Mouse (Mus musculus): Measurements from ENCODE around the gene Tmem11. TPM values are rescaled to one million over a fixed set of nuclear protein-coding genes. Genes with fewer than 3 reads are reported as not detected.
"Not testable (repeated sequence)": the region's sequence is repeated elsewhere in the genome, so short reads cannot be mapped to it uniquely, and the experiment has no call there.

Tmem11 gene
- polyA plus RNA-seq, 1 experiment from 2014 or later, result 53.9 TPM

GRCm38 (mm10) chr11:60886986-60887385 is 7.9 kb upstream of the Tmem11 start:
- ATAC-seq (ENCODE audit: insufficient number of reproducible peaks, low FRiP score), result not testable (repeated sequence)
- H3K27ac ChIP-seq (ENCODE audit: poor library complexity, severe bottlenecking), result peak overlapping the region; percentile 18; the same call in 1 of the 2 replicates
- 82% methylated on average over 3 of the region's 3 CpGs for WGBS

GRCm38 (mm10) chr11:60882386-60882785 is 3.3 kb upstream of the Tmem11 start:
- H3K27ac ChIP-seq (ENCODE audit: poor library complexity, severe bottlenecking), result no peak overlapping the region
- H3K4me1 ChIP-seq (replicated peaks), result peaks cover 20% of the 10 kb centered on the region
- ATAC-seq (ENCODE audit: insufficient number of reproducible peaks, low FRiP score), result no peak
- peaks cover 2% of the 10 kb centered on the region; the same call in 1 of the 2 replicates for H3K36me3 ChIP-seq
- H3K9ac ChIP-seq, result no peak overlapping the region
- H3K4me2 ChIP-seq, result no peak overlapping the region
- no peak overlapping the region for H3K4me3 ChIP-seq
- WGBS, result 65% methylated on average over 3 of the region's 3 CpGs
- no peaks in the 10 kb centered on the region for H3K27me3 ChIP-seq (replicated peaks)
- H3K9me3 ChIP-seq (replicated peaks), result no peaks in the 10 kb centered on the region

More at GRCm38 (mm10) chr11:60886986-60887385, 7.9 kb upstream of the Tmem11 start:
- H3K4me1 ChIP-seq (replicated peaks), result peaks cover 26% of the 10 kb centered on the region
- H3K9ac ChIP-seq; H3K4me3 ChIP-seq; H3K27me3 ChIP-seq (replicated peaks); H3K4me2 ChIP-seq; H3K9me3 ChIP-seq (replicated peaks); H3K36me3 ChIP-seq: not testable (repeated sequence)

- ATAC-seq (ENCODE audit: insufficient number of reproducible peaks, low FRiP score), result no peak
- Histone ChIP-seq H3K4me2 (no peak overlapping the region), H3K27ac (ENCODE audit: poor library complexity, severe bottlenecking) (no peak overlapping the region), H3K9me3 (replicated peaks) (no peaks in the 10 kb centered on the region), H3K4me1 (replicated peaks) (peaks cover 33% of the 10 kb centered on the region), H3K36me3 (peaks cover 4% of the 10 kb centered on the region; the same call in 1 of the 2 replicates), H3K4me3 (no peak overlapping the region), H3K27me3 (replicated peaks) (no peaks in the 10 kb centered on the region), H3K9ac (no peak overlapping the region)
- 93% methylated on average over 4 of the region's 4 CpGs for WGBS
These were observed 1.5 kb upstream of the Tmem11 start for GRCm38 (mm10) chr11:60880559-60880958.

- H3K9ac ChIP-seq, result peak overlapping the region; percentile 69
- H3K36me3 ChIP-seq, result peaks cover 10% of the 10 kb centered on the region
- no peaks in the 10 kb centered on the region for H3K9me3 ChIP-seq (replicated peaks)
- peak overlapping the region; percentile 92 for H3K27ac ChIP-seq (ENCODE audit: poor library complexity, severe bottlenecking)
- H3K27me3 ChIP-seq (replicated peaks), result no peaks in the 10 kb centered on the region
- ATAC-seq (ENCODE audit: insufficient number of reproducible peaks, low FRiP score), result no peak
- 3% methylated on average over 11 of the region's 11 CpGs for WGBS
- H3K4me1 ChIP-seq (replicated peaks), result peaks cover 43% of the 10 kb centered on the region
- H3K4me2 ChIP-seq, result peak overlapping the region; percentile 80
- H3K4me3 ChIP-seq, result peak overlapping the region; percentile 86
These were observed 351 bp upstream of the Tmem11 start for GRCm38 (mm10) chr11:60879423-60879822.

GRCm38 (mm10) chr11:60878056-60878612 is 938 bp downstream of the Tmem11 start:
- Histone ChIP-seq H3K36me3 (peaks cover 15% of the 10 kb centered on the region), H3K4me2 (peak overlapping the region; percentile 80), H3K4me3 (peak overlapping the region; percentile 86), H3K27ac (ENCODE audit: poor library complexity, severe bottlenecking) (peak overlapping the region; percentile 94), H3K9me3 (replicated peaks) (no peaks in the 10 kb centered on the region), H3K4me1 (replicated peaks) (peaks cover 50% of the 10 kb centered on the region), H3K27me3 (replicated peaks) (no peaks in the 10 kb centered on the region), H3K9ac (peak overlapping the region; percentile 93)
- under 1% methylated on average over 47 of the region's 52 CpGs for WGBS
- ATAC-seq (ENCODE audit: insufficient number of reproducible peaks, low FRiP score), result peak; percentile 65

GRCm38 (mm10) chr11:60873101-60873500 is 6.0 kb downstream of the Tmem11 start:
- Histone ChIP-seq H3K4me2 (no peak overlapping the region), H3K27ac (ENCODE audit: poor library complexity, severe bottlenecking) (0 out of 2 replicates have a peak overlapping the region, but pooled peaks have one; percentile 28), H3K9ac (no peak overlapping the region; the same call in 1 of the 2 replicates), H3K27me3 (replicated peaks) (no peaks in the 10 kb centered on the region), H3K36me3 (peaks cover 22% of the 10 kb centered on the region), H3K4me1 (replicated peaks) (peaks cover 81% of the 10 kb centered on the region), H3K4me3 (no peak overlapping the region), H3K9me3 (replicated peaks) (no peaks in the 10 kb centered on the region)
- WGBS, result 88% methylated on average over 6 of the region's 6 CpGs
- ATAC-seq (ENCODE audit: insufficient number of reproducible peaks, low FRiP score), result no peak

GRCm38 (mm10) chr11:60871409-60871808 is 7.7 kb downstream of the Tmem11 start:
- Histone ChIP-seq H3K4me3 (no peak overlapping the region), H3K9ac (no peak overlapping the region), H3K27ac (ENCODE audit: poor library complexity, severe bottlenecking) (peak overlapping the region; percentile 32), H3K36me3 (peaks cover 22% of the 10 kb centered on the region), H3K4me1 (replicated peaks) (peaks cover 83% of the 10 kb centered on the region), H3K9me3 (replicated peaks) (no peaks in the 10 kb centered on the region), H3K4me2 (peak overlapping the region; percentile 38), H3K27me3 (replicated peaks) (no peaks in the 10 kb centered on the region)
- WGBS, result 45% methylated on average over 4 of the region's 4 CpGs
- no peak for ATAC-seq (ENCODE audit: insufficient number of reproducible peaks, low FRiP score)

- H3K4me3 ChIP-seq; H3K9me3 ChIP-seq (replicated peaks); H3K27me3 ChIP-seq (replicated peaks); H3K4me2 ChIP-seq; H3K27ac ChIP-seq (ENCODE audit: poor library complexity, severe bottlenecking); H3K9ac ChIP-seq; ATAC-seq (ENCODE audit: insufficient number of reproducible peaks, low FRiP score): not testable (repeated sequence)
- Histone ChIP-seq H3K4me1 (replicated peaks) (peaks cover 81% of the 10 kb centered on the region), H3K36me3 (peaks cover 25% of the 10 kb centered on the region)
- 92% methylated on average over 6 of the region's 6 CpGs for WGBS
These were observed 9.6 kb downstream of the Tmem11 start for GRCm38 (mm10) chr11:60869471-60869870.

GRCm38 (mm10) chr11:60867904-60868303 is 11.2 kb downstream of the Tmem11 start:
- WGBS, result 72% methylated on average over 8 of the region's 8 CpGs

GRCm38 (mm10) chr11:60867456-60867855 is 11.6 kb downstream of the Tmem11 start:
- Histone ChIP-seq H3K9me3 (replicated peaks) (no peaks in the 10 kb centered on the region), H3K27ac (ENCODE audit: poor library complexity, severe bottlenecking) (no peak overlapping the region), H3K9ac (no peak overlapping the region), H3K27me3 (replicated peaks) (no peaks in the 10 kb centered on the region), H3K4me3 (no peak overlapping the region), H3K36me3 (peaks cover 40% of the 10 kb centered on the region), H3K4me2 (no peak overlapping the region), H3K4me1 (replicated peaks) (peaks cover 82% of the 10 kb centered on the region)
- WGBS, result 92% methylated on average over 3 of the region's 3 CpGs
- ATAC-seq (ENCODE audit: insufficient number of reproducible peaks, low FRiP score), result no peak

More at GRCm38 (mm10) chr11:60867904-60868303, 11.2 kb downstream of the Tmem11 start:
- Histone ChIP-seq H3K4me2 (no peak overlapping the region), H3K4me1 (replicated peaks) (peaks cover 82% of the 10 kb centered on the region), H3K9me3 (replicated peaks) (no peaks in the 10 kb centered on the region), H3K27me3 (replicated peaks) (no peaks in the 10 kb centered on the region), H3K27ac (ENCODE audit: poor library complexity, severe bottlenecking) (no peak overlapping the region), H3K4me3 (no peak overlapping the region), H3K9ac (no peak overlapping the region), H3K36me3 (peaks cover 35% of the 10 kb centered on the region)
- no peak for ATAC-seq (ENCODE audit: insufficient number of reproducible peaks, low FRiP score)

GRCm38 (mm10) chr11:60866021-60866420 is 13.1 kb downstream of the Tmem11 start:
- peaks cover 74% of the 10 kb centered on the region for H3K4me1 ChIP-seq (replicated peaks)
- WGBS, result 61% methylated on average over 2 of the region's 2 CpGs

GRCm38 (mm10) chr11:60864916-60865315 is 14.2 kb downstream of the Tmem11 start:
- 87% methylated on average over 14 of the region's 14 CpGs for WGBS
- H3K9me3 ChIP-seq (replicated peaks), result no peaks in the 10 kb centered on the region
- H3K36me3 ChIP-seq, result peaks cover 62% of the 10 kb centered on the region
- no peak overlapping the region for H3K4me3 ChIP-seq
- no peak overlapping the region for H3K4me2 ChIP-seq
- H3K9ac ChIP-seq, result no peak overlapping the region
- peaks cover 65% of the 10 kb centered on the region for H3K4me1 ChIP-seq (replicated peaks)
- no peak overlapping the region for H3K27ac ChIP-seq (ENCODE audit: poor library complexity, severe bottlenecking)
- ATAC-seq (ENCODE audit: insufficient number of reproducible peaks, low FRiP score), result no peak
- H3K27me3 ChIP-seq (replicated peaks), result no peaks in the 10 kb centered on the region

More at GRCm38 (mm10) chr11:60866021-60866420, 13.1 kb downstream of the Tmem11 start:
- no peaks in the 10 kb centered on the region for H3K9me3 ChIP-seq (replicated peaks)
- peaks cover 54% of the 10 kb centered on the region for H3K36me3 ChIP-seq
- ATAC-seq (ENCODE audit: insufficient number of reproducible peaks, low FRiP score), result no peak
- H3K27ac ChIP-seq (ENCODE audit: poor library complexity, severe bottlenecking), result no peak overlapping the region
- H3K4me3 ChIP-seq, result no peak overlapping the region
- no peaks in the 10 kb centered on the region for H3K27me3 ChIP-seq (replicated peaks)
- no peak overlapping the region for H3K4me2 ChIP-seq
- H3K9ac ChIP-seq, result no peak overlapping the region

All from heart, embryonic 12.5 days (tissue).